Mouse (Mus musculus) liver, adult 2 months (tissue): ENCODE data around the gene Morn3. TPM values are rescaled to one million over a fixed set of nuclear protein-coding genes. Genes with fewer than 3 reads are reported as not detected.
A peak's percentile ranks its signal among the peaks of the same experiment; 100 is the strongest.

Experiments
- DNase-seq: peaks from one replicate; pipeline ENCODE4 v3.0.0-alpha.2; 2011; ENCODE audit warnings: low read depth, low spot score; ENCODE audit errors: extremely low read depth
- H3K27ac ChIP-seq: fragments of 200-500 bp; replicated peaks from 2 replicates; pipeline ENCODE4 v1.5.1; 2012; ENCODE audit warnings: low read depth, mild to moderate bottlenecking, control low read depth, inconsistent platforms, low read length; ENCODE audit not compliant: insufficient read depth
- H3K27me3 ChIP-seq: fragments of 200-500 bp; 2 replicates; pipeline ENCODE4 v1.6.1; 2012; ENCODE audit warnings: mild to moderate bottlenecking, moderate library complexity, low read length, inconsistent platforms; ENCODE audit not compliant: control insufficient read depth, insufficient read depth
- H3K36me3 ChIP-seq: fragments of 200-500 bp; 2 replicates; pipeline ENCODE4 v1.6.1; 2012; ENCODE audit warnings: low read length, inconsistent platforms; ENCODE audit not compliant: control insufficient read depth, insufficient read depth
- H3K4me1 ChIP-seq: fragments of 200-500 bp; 2 replicates; pipeline ENCODE4 v1.6.1; 2011; ENCODE audit warnings: low read length; ENCODE audit not compliant: control insufficient read depth, insufficient read depth
- H3K4me3 ChIP-seq: fragments of 200-500 bp; 2 replicates; pipeline ENCODE4 v1.5.1; 2011; ENCODE audit warnings: low read depth, mild to moderate bottlenecking, control low read depth, low read length, moderate library complexity; ENCODE audit not compliant: insufficient read depth
- H3K79me2 ChIP-seq: fragments of 200-500 bp; 2 replicates; pipeline ENCODE4 v1.6.1; 2012; ENCODE audit warnings: inconsistent platforms, mild to moderate bottlenecking, low read length, moderate library complexity; ENCODE audit not compliant: control insufficient read depth, insufficient read depth
- H3K9ac ChIP-seq: fragments of 200-500 bp; 2 replicates; pipeline ENCODE4 v1.6.1; 2012; ENCODE audit warnings: low read depth, mild to moderate bottlenecking, control low read depth, inconsistent platforms, low read length
- CTCF ChIP-seq: fragments of 200-500 bp; IDR thresholded peaks from 2 replicates; pipeline ENCODE4 v1.5.1; 2011; ENCODE audit warnings: low read depth, low read length, control low read depth
- POLR2A ChIP-seq: fragments of 200-500 bp; IDR thresholded peaks from 2 replicates; pipeline ENCODE4 v1.6.1; 2011; ENCODE audit warnings: low read length, control low read depth; ENCODE audit not compliant: insufficient read depth; ENCODE audit errors: extremely low read depth
- WGBS: fragments of 180-500 bp; shearing (Covaris S2); methylation state at CpG from one replicate; pipeline ENCODE4 v1.1.7; 2018; 5-methylcytosine and 5-hydroxymethylcytosine counted together
- polyA plus RNA-seq: library from polyadenylated mRNA; depleted of rRNA; stranded (reverse); fragments of >200 nt; gene quantifications from 2 replicates; pipeline ENCODE4 v1.2.3, GENCODE M21; 2012
- total RNA-seq: library from RNA; depleted of rRNA; stranded (reverse); fragments of >200 nt; gene quantifications from 2 replicates; pipeline ENCODE4 v1.2.3, GENCODE M21; 2014

Gene Morn3
- total and polyA plus RNA-seq, 2 experiments = not detected

DNA sequence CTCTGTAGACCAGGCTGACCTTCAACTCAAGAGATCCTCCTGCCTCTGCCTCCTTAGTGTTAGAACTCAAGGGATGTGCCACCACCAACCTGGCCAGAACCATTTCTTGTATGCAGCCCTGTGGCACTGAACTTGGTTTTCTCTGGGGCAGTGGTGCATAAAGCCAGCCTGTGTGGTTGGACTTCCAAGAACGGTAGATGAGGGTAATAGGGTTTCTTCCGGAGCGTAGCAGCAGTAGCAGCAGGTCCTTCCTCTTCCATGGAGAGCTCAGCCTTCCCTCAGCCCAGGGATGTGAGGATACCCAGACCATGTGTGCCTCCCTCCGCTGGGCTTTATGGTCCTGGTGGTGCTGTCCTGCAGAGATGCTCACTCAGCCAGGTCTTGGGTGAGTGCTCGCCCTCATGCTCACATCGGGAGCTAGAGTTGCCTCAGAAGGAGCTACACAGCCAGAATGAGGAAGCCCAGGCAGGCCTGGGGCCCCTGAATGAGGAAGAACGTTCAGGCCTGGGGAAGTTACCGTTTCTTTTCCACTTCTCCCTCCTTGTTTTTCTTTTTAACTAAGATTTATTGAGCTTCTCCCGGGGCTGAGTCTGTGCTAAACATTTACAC lies 21.7 kb downstream of the Morn3 start:
- Histone ChIP-seq H3K27me3 (no peaks in the 10 kb centered on the region), H3K9ac (no peak overlapping the region), H3K79me2 (peaks cover 2% of the 10 kb centered on the region; the same call in 1 of the 2 replicates), H3K36me3 (0 out of 2 replicates have a peak, but pooled peaks cover under 1% of the 10 kb centered on the region), H3K27ac (0 out of 2 replicates have a peak overlapping the region, but pooled peaks have one; percentile 0), H3K4me3 (no peak overlapping the region), H3K4me1 (peaks cover 15% of the 10 kb centered on the region)
- TF ChIP-seq CTCF (no peak), POLR2A (no peak)
- DNase-seq = no peak
- 82% methylated on average over 9 of the region's 9 CpGs for WGBS

DNA sequence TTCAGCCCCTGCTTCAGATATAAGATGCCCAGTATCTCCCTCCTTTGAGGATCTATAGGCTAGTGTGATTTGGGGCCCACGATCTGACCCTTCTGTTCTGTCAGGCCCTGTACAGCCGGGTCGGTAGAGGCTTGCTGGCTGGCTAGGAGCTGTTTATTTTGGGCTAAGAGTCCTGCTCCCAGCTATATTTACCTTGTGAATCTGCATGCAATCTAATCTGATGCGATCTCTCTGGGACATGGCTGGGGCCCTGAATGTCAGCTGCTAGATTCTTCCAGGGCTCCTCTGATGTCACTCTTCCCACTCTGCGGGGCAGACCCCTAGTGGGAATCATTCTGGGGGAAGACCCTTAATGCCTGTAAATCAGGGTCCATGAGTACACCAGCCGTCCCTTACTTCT lies 22.5 kb downstream of the Morn3 start:
- Histone ChIP-seq H3K9ac (peak overlapping the region; percentile 24; the same call in 1 of the 2 replicates), H3K79me2 (peaks cover 2% of the 10 kb centered on the region; the same call in 1 of the 2 replicates), H3K4me3 (no peak overlapping the region), H3K36me3 (no peaks in the 10 kb centered on the region), H3K27me3 (no peaks in the 10 kb centered on the region), H3K27ac (peak overlapping the region; percentile 55), H3K4me1 (peaks cover 20% of the 10 kb centered on the region)
- peak; percentile 66 for DNase-seq
- WGBS = 38% methylated on average over 6 of the region's 6 CpGs
- no peak for TF ChIP-seq CTCF
- TF ChIP-seq POLR2A = no peak

DNA sequence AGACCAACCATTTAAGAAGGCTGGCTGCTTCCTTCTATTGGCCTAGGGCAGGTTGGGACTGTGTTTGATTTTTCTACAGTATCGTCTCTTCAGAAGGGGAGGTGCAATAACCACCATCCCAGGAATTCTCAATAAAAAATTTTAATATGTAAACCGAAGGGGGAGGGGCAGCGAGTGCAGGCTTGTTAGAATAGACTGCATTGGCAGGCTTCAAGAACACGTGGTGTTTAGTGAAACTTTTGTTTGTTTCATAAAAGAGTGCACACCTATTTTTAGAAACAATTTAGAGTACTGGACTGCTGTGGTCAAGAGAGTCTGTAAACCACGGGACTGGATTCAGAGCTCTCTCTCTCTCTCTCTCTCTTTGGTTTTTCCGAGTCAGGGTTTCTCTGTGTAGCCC lies 23.8 kb downstream of the Morn3 start:
- peak overlapping the region; percentile 41; the same call in 1 of the 2 replicates for H3K9ac ChIP-seq
- no peaks in the 10 kb centered on the region for H3K27me3 ChIP-seq
- TF ChIP-seq CTCF = no peak
- TF ChIP-seq POLR2A = no peak
- peak; percentile 90 for DNase-seq
- H3K79me2 ChIP-seq = peaks cover 9% of the 10 kb centered on the region; the same call in 1 of the 2 replicates
- 24% methylated on average over 6 of the region's 6 CpGs for WGBS
- no peaks in the 10 kb centered on the region for H3K36me3 ChIP-seq
- peak overlapping the region; percentile 91 for H3K27ac ChIP-seq
- H3K4me1 ChIP-seq = peaks cover 29% of the 10 kb centered on the region
- no peak overlapping the region for H3K4me3 ChIP-seq

DNA sequence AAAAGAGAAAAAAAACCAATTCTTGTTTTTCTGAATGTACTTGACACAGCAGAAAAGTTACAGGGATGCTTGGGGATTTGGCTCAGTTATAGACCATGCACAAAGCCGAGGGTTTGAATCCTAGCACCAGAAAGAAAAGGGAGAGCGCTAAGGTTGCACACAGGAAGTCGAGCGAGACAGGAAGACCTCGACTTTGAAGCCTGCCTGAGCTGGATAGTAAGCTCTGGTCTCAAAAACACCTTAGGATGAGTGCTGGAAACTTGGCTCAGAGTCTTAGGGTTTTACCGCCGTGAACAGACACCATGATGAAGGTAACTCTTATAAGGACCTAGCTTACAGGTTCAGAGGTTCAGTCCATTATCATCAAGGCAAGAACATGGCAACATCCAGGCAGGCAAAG lies 25.4 kb downstream of the Morn3 start:
- Histone ChIP-seq H3K36me3 (no peaks in the 10 kb centered on the region), H3K27me3 (no peaks in the 10 kb centered on the region), H3K79me2 (peaks cover 18% of the 10 kb centered on the region; the same call in 1 of the 2 replicates), H3K4me3 (no peak overlapping the region), H3K9ac (no peak overlapping the region), H3K27ac (no peak overlapping the region), H3K4me1 (peaks cover 39% of the 10 kb centered on the region)
- TF ChIP-seq CTCF (no peak), POLR2A (no peak)
- DNase-seq = no peak
- WGBS = 76% methylated on average over 7 of the region's 7 CpGs

DNA sequence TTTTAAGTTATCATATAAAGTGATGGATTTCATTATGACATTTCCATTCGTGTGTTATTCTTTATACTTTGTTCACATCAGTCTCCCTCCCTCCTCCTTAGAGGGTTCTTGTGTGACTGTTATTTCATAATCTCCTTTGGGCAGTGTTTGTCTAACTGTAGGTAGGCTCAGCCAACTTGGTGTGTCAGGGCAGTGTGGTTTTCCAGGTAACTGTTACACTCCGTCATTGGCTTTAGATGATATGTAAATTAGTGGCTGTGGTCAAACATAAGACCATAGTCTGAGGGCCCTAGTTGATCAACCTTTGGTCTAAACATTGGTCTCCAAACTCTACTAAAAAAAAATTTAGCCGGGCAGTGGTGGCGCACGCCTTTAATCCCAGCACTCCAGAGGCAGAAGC lies 26.4 kb downstream of the Morn3 start:
- Histone ChIP-seq H3K27me3 (no peaks in the 10 kb centered on the region), H3K36me3 (no peaks in the 10 kb centered on the region), H3K27ac (0 out of 2 replicates have a peak overlapping the region, but pooled peaks have one; percentile 45), H3K79me2 (peaks cover 24% of the 10 kb centered on the region; the same call in 1 of the 2 replicates), H3K9ac (no peak overlapping the region), H3K4me3 (no peak overlapping the region), H3K4me1 (peaks cover 46% of the 10 kb centered on the region)
- TF ChIP-seq POLR2A = no peak
- no peak for TF ChIP-seq CTCF
- peak; percentile 83 for DNase-seq
- WGBS = 26% methylated on average over 5 of the region's 5 CpGs
